Mouse (Mus musculus): ENCODE data around the gene Dock10.

DNA sequence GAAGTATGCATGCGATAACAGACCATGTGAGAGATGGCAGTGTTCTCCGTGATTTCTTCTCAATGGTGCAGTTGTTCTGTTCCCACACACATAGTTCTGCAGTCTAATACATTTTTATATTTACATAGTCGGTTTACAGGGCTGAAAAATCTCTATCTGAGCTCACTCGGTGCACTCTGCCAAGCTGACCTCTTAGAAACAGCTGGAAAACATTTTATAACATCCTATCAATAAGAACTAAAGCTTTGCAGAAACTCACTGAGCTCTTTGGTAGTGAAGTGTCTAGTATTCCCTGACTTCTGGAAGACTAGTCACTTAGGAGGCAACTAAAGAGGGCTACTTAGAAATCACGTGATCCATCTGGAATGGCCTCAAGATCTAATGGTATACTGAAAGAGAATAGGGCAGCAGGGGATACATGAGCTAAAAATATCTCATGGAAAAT lies 48.2 kb downstream of the Dock10 start:
- TF ChIP-seq CTCF (IDR thresholded peaks at IDR 0.05; ENCODE audit: low read depth) (no peak), EP300 (IDR thresholded peaks at IDR 0.05; ENCODE audit: low read depth) (no peak)

Measured in heart, postnatal 0 days (tissue).